Mouse (Mus musculus) olfactory bulb, adult 2 months (tissue): ENCODE results near the gene Cyb5rl.

Experiments
- CTCF ChIP-seq: fragments of 200-500 bp; IDR thresholded peaks from 2 replicates; pipeline ENCODE4 v1.5.1; 2012; ENCODE audit warnings: low read depth, mild to moderate bottlenecking, low read length, moderate library complexity; ENCODE audit not compliant: insufficient read depth
- POLR2A ChIP-seq: fragments of 200-500 bp; IDR thresholded peaks from 2 replicates; pipeline ENCODE4 v1.6.1; 2012; ENCODE audit warnings: mild to moderate bottlenecking, low read depth, low read length, moderate library complexity; ENCODE audit not compliant: insufficient read depth

DNA sequence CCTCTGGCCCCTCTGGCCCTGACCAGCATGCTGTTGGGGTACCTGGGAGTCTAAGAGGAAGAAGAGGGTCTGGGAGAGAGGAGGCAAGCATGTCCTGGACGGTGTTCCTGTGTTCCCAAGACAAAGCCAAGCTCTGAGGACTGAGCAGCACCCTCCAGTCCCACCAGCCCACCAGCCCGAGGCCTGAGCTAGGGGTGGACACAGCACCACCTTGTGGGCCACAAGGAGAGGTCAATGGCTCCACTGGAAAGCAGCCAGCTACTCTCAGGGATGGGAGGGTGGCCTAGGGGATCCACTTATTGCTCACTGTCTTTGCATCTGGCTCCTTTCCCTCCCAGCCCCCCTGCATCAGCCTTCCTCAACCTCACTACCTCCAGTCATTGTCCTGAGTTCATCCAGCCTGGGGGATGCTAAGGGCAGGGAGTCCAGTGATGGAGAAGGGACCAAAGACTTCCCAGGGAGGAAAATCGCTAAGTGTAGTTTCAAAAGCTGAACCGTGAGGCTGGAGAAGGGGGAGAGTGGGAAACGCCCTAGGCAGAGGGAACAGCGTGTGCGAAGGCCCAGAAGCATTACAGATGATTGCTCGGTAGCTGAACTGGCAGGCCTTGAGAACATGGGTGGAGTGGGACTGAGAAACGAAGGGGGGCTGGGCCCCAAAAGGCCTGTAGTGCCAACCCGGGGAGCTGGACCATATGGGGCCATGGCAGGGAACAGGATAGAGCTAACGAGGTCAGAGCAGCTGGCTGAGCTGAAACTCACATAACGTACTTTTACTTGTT is 54.6 kb downstream of the Cyb5rl start:
- TF ChIP-seq POLR2A (no peak), CTCF (no peak)
